Mouse (Mus musculus) embryonic facial prominence, embryonic 15.5 days (tissue): ENCODE results near the gene Rpgrip1l. TPM values are rescaled to one million over a fixed set of nuclear protein-coding genes. Genes with fewer than 3 reads are reported as not detected.

Experiments
- ATAC-seq: fragments of 200-750 bp; cut with Nextera tagmentation; 2 replicates; pipeline ENCODE4 v1.8.0; 2017; ENCODE audit warnings: low read depth, moderate TSS enrichment; ENCODE audit not compliant: insufficient number of reproducible peaks, low FRiP score, low TSS enrichment
- H3K27ac ChIP-seq: fragments of 300-500 bp; sonication (generic); replicated peaks from 2 replicates; pipeline ENCODE4 v1.5.1; 2015; ENCODE audit warnings: mild to moderate bottlenecking, inconsistent platforms
- H3K27me3 ChIP-seq: fragments of 300-500 bp; sonication (generic); 2 replicates; pipeline ENCODE4 v1.6.1; 2015; ENCODE audit warnings: inconsistent platforms
- H3K36me3 ChIP-seq: fragments of 300-500 bp; sonication (generic); 2 replicates; pipeline ENCODE4 v1.6.1; 2015; ENCODE audit warnings: mild to moderate bottlenecking, inconsistent platforms
- H3K4me1 ChIP-seq: fragments of 300-500 bp; sonication (generic); 2 replicates; pipeline ENCODE4 v1.6.1; 2015; ENCODE audit warnings: inconsistent platforms
- H3K4me2 ChIP-seq: fragments of 300-500 bp; sonication (generic); replicated peaks from 2 replicates; pipeline ENCODE4 v1.6.1; 2015; ENCODE audit warnings: mild to moderate bottlenecking, inconsistent platforms
- H3K4me3 ChIP-seq: fragments of 300-500 bp; sonication (generic); replicated peaks from 2 replicates; pipeline ENCODE4 v1.5.1; 2015; ENCODE audit warnings: mild to moderate bottlenecking, inconsistent platforms
- H3K9ac ChIP-seq: fragments of 300-500 bp; sonication (generic); 2 replicates; pipeline ENCODE4 v1.6.1; 2015; ENCODE audit warnings: inconsistent platforms
- H3K9me3 ChIP-seq: fragments of 300-500 bp; sonication (generic); replicated peaks from 2 replicates; pipeline ENCODE4 v1.6.1; 2016; ENCODE audit warnings: inconsistent platforms
- WGBS: fragments of 180-500 bp; shearing (Covaris S2); methylation state at CpG from one replicate; pipeline ENCODE4 v1.1.7; 2015; 5-methylcytosine and 5-hydroxymethylcytosine counted together
- polyA plus RNA-seq: library from polyadenylated mRNA; unstranded; fragments of >200 nt; fragmentation: Nextera tagmentation; extraction: Ambion mirVana; gene quantifications from 2 replicates; pipeline ENCODE4 v1.2.1, GENCODE M21; 2015

Rpgrip1l gene
- polyA plus RNA-seq: 14.8 and 15.0 TPM in 2 replicates

- Histone ChIP-seq H3K9me3 (no peaks in the 10 kb centered on the region), H3K36me3 (no peaks in the 10 kb centered on the region), H3K4me1 (peaks cover 21% of the 10 kb centered on the region), H3K27me3 (no peaks in the 10 kb centered on the region), H3K4me3 (peak within 1 kb of the TSS; percentile 80), H3K27ac (peak within 1 kb of the TSS; percentile 89), H3K9ac (peak within 1 kb of the TSS; percentile 96), H3K4me2 (peak within 1 kb of the TSS; percentile 64)
- under 1% methylated on average over 59 of the region's 59 CpGs for WGBS
- peak; percentile 99 for ATAC-seq
Observed at GRCm38 (mm10) chr8:91312835-91313832, at the start of gene Rpgrip1l, which contains the start of gene Fto. Gene Rpgrip1l, minus strand, starts transcription at chr8:91313262. Gene Fto, plus strand, starts transcription at chr8:91313525.

GRCm38 (mm10) chr8:91360644-91361357 is 47.7 kb upstream of the Rpgrip1l start:
- 82% methylated on average over 10 of the region's 10 CpGs for WGBS
- no peaks in the 10 kb centered on the region for H3K9me3 ChIP-seq
- no peak overlapping the region for H3K4me3 ChIP-seq
- no peak overlapping the region for H3K4me2 ChIP-seq
- ATAC-seq: no peak
- H3K9ac ChIP-seq: no peak overlapping the region
- peaks cover 5% of the 10 kb centered on the region; the same call in 1 of the 2 replicates for H3K4me1 ChIP-seq
- H3K27me3 ChIP-seq: no peaks in the 10 kb centered on the region
- H3K27ac ChIP-seq: 0 out of 2 replicates have a peak overlapping the region, but pooled peaks have one; percentile 11
- no peaks in the 10 kb centered on the region for H3K36me3 ChIP-seq

- 59% methylated on average over 9 of the region's 9 CpGs for WGBS
- Histone ChIP-seq H3K27me3 (no peaks in the 10 kb centered on the region), H3K9ac (no peak overlapping the region), H3K27ac (no peak overlapping the region), H3K9me3 (no peaks in the 10 kb centered on the region), H3K4me2 (no peak overlapping the region), H3K4me1 (peaks cover 14% of the 10 kb centered on the region), H3K4me3 (no peak overlapping the region), H3K36me3 (no peaks in the 10 kb centered on the region)
- ATAC-seq: no peak
Observed at GRCm38 (mm10) chr8:91359511-91359910, 46.4 kb upstream of the Rpgrip1l start.

- no peak overlapping the region for H3K27ac ChIP-seq
- no peaks in the 10 kb centered on the region for H3K27me3 ChIP-seq
- no peaks in the 10 kb centered on the region for H3K9me3 ChIP-seq
- no peaks in the 10 kb centered on the region for H3K36me3 ChIP-seq
- H3K4me1 ChIP-seq: peaks cover 14% of the 10 kb centered on the region
- 77% methylated on average over 5 of the region's 5 CpGs for WGBS
- H3K4me3 ChIP-seq: no peak overlapping the region
- no peak for ATAC-seq
- no peak overlapping the region for H3K9ac ChIP-seq
- no peak overlapping the region for H3K4me2 ChIP-seq
Observed at GRCm38 (mm10) chr8:91358016-91358415, 45.0 kb upstream of the Rpgrip1l start.

GRCm38 (mm10) chr8:91357493-91358014 is 44.5 kb upstream of the Rpgrip1l start:
- Histone ChIP-seq H3K27ac (no peak overlapping the region), H3K9me3 (no peaks in the 10 kb centered on the region), H3K9ac (no peak overlapping the region), H3K36me3 (no peaks in the 10 kb centered on the region), H3K4me1 (peaks cover 14% of the 10 kb centered on the region), H3K4me3 (no peak overlapping the region), H3K4me2 (no peak overlapping the region), H3K27me3 (no peaks in the 10 kb centered on the region)
- ATAC-seq: no peak
- WGBS: 86% methylated on average over 4 of the region's 4 CpGs

GRCm38 (mm10) chr8:91355956-91356699 is 43.1 kb upstream of the Rpgrip1l start:
- H3K4me1 ChIP-seq: peaks cover 14% of the 10 kb centered on the region
- H3K27ac ChIP-seq: no peak overlapping the region
- WGBS: 88% methylated on average over 11 of the region's 11 CpGs
- no peak overlapping the region for H3K9ac ChIP-seq
- H3K27me3 ChIP-seq: no peaks in the 10 kb centered on the region
- H3K9me3 ChIP-seq: no peaks in the 10 kb centered on the region
- H3K36me3 ChIP-seq: no peaks in the 10 kb centered on the region
- H3K4me2 ChIP-seq: no peak overlapping the region
- no peak for ATAC-seq
- no peak overlapping the region for H3K4me3 ChIP-seq

GRCm38 (mm10) chr8:91355301-91355905 is 42.3 kb upstream of the Rpgrip1l start:
- Histone ChIP-seq H3K9me3 (no peaks in the 10 kb centered on the region), H3K9ac (no peak overlapping the region), H3K27me3 (no peaks in the 10 kb centered on the region), H3K27ac (no peak overlapping the region), H3K4me3 (no peak overlapping the region), H3K4me2 (no peak overlapping the region), H3K4me1 (peaks cover 18% of the 10 kb centered on the region), H3K36me3 (no peaks in the 10 kb centered on the region)
- 42% methylated on average over 10 of the region's 10 CpGs for WGBS
- no peak for ATAC-seq

- no peak overlapping the region for H3K27ac ChIP-seq
- no peak overlapping the region for H3K4me2 ChIP-seq
- H3K36me3 ChIP-seq: peaks cover 4% of the 10 kb centered on the region; the same call in 1 of the 2 replicates
- no peak overlapping the region for H3K9ac ChIP-seq
- no peak overlapping the region for H3K4me3 ChIP-seq
- no peaks in the 10 kb centered on the region for H3K9me3 ChIP-seq
- no peak for ATAC-seq
- 85% methylated on average over 4 of the region's 4 CpGs for WGBS
- peaks cover 16% of the 10 kb centered on the region for H3K4me1 ChIP-seq
- H3K27me3 ChIP-seq: no peaks in the 10 kb centered on the region
Observed at GRCm38 (mm10) chr8:91353907-91354306, 40.8 kb upstream of the Rpgrip1l start.

- H3K4me3 ChIP-seq: no peak overlapping the region
- peaks cover 4% of the 10 kb centered on the region; the same call in 1 of the 2 replicates for H3K36me3 ChIP-seq
- 78% methylated on average over 5 of the region's 5 CpGs for WGBS
- H3K27me3 ChIP-seq: no peaks in the 10 kb centered on the region
- no peaks in the 10 kb centered on the region for H3K9me3 ChIP-seq
- no peak overlapping the region for H3K27ac ChIP-seq
- H3K9ac ChIP-seq: no peak overlapping the region
- peaks cover 16% of the 10 kb centered on the region for H3K4me1 ChIP-seq
- no peak for ATAC-seq
- no peak overlapping the region for H3K4me2 ChIP-seq
Observed at GRCm38 (mm10) chr8:91353062-91353461, 40.0 kb upstream of the Rpgrip1l start.

- 92% methylated on average over 3 of the region's 3 CpGs for WGBS
- H3K36me3 ChIP-seq: peaks cover 4% of the 10 kb centered on the region; the same call in 1 of the 2 replicates
- no peak overlapping the region for H3K4me3 ChIP-seq
- no peak overlapping the region for H3K9ac ChIP-seq
- H3K27ac ChIP-seq: no peak overlapping the region
- H3K4me2 ChIP-seq: no peak overlapping the region
- H3K27me3 ChIP-seq: no peaks in the 10 kb centered on the region
- peaks cover 16% of the 10 kb centered on the region for H3K4me1 ChIP-seq
- ATAC-seq: no peak
- no peaks in the 10 kb centered on the region for H3K9me3 ChIP-seq
Observed at GRCm38 (mm10) chr8:91352598-91352997, 39.5 kb upstream of the Rpgrip1l start.
